Mouse (Mus musculus) gastrocnemius, postnatal 14 days (tissue): Measurements from ENCODE around the gene Zpr1. TPM values are rescaled to one million over a fixed set of nuclear protein-coding genes. Genes with fewer than 3 reads are reported as not detected.
A peak's percentile ranks its signal among the peaks of the same experiment; 100 is the strongest.

Experiments
- DNase-seq: peaks from one replicate; pipeline ENCODE4 v3.0.0; 2021; ENCODE audit warnings: mixed read lengths
- intact Hi-C: fragments of 180-260 bp; cut with DNase I; formaldehyde crosslinking; loops from one replicate; pipeline ENCODE4 v1.15.1; 2025; ENCODE audit warnings: low total_unique reads
- total RNA-seq, 2 experiments: library from RNA; stranded (reverse); gene quantifications; 2 replicates each; pipeline ENCODE4 v1.2.3; 2021

Gene Zpr1
- total RNA-seq, 2 experiments from 2014 or later, result 17.4 to 18.1 TPM

- intact Hi-C loops, result no loop called here
- DNase-seq, result no peak
Measured at GRCm38 (mm10) chr9:46320461-46320860, 47.6 kb downstream of the Zpr1 start.

- intact Hi-C loops, result no loop called here
- no peak for DNase-seq
Measured at GRCm38 (mm10) chr9:46326694-46327405, 54.0 kb downstream of the Zpr1 start.

- intact Hi-C loops, result no loop called here
- DNase-seq, result no peak
Measured at GRCm38 (mm10) chr9:46327706-46328571, 55.1 kb downstream of the Zpr1 start.

- DNase-seq, result peak; percentile 29
Measured at GRCm38 (mm10) chr9:46328572-46329249, 55.8 kb downstream of the Zpr1 start.

GRCm38 (mm10) chr9:46329250-46329648 lies 56.4 kb downstream of the Zpr1 start:
- intact Hi-C loops, result no loop called here
- no peak for DNase-seq

More at GRCm38 (mm10) chr9:46328572-46329249, 55.8 kb downstream of the Zpr1 start:
- intact Hi-C loops, result no loop called here

GRCm38 (mm10) chr9:46329801-46330585 lies 57.1 kb downstream of the Zpr1 start:
- intact Hi-C loops, result no loop called here
- DNase-seq, result no peak

GRCm38 (mm10) chr9:46330586-46330895 lies 57.7 kb downstream of the Zpr1 start:
- intact Hi-C loops, result no loop called here
- no peak for DNase-seq

GRCm38 (mm10) chr9:46331301-46331700 lies 58.4 kb downstream of the Zpr1 start:
- intact Hi-C loops, result no loop called here
- DNase-seq, result no peak

Other genes starting within 250 kb of the Zpr1 start
- gene Apoa1, start 44.5 kb upstream of the Zpr1 start, total RNA-seq, result not detected
- not detected for gene Apoc3, start 37.4 kb upstream of the Zpr1 start, total RNA-seq
- not detected for gene Apoa4, start 32.4 kb upstream of the Zpr1 start, total RNA-seq
- gene Apoa5, start 4.4 kb upstream of the Zpr1 start, total RNA-seq, result not detected
- 1 to 10 TPM; 6.4 to 6.7 TPM for gene Bud13, start 9.9 kb downstream of the Zpr1 start, total RNA-seq
- not detected for gene 4931429L15Rik, start 46.9 kb downstream of the Zpr1 start, total RNA-seq